Mouse (Mus musculus): ENCODE results near the gene Drd1.

DNA sequence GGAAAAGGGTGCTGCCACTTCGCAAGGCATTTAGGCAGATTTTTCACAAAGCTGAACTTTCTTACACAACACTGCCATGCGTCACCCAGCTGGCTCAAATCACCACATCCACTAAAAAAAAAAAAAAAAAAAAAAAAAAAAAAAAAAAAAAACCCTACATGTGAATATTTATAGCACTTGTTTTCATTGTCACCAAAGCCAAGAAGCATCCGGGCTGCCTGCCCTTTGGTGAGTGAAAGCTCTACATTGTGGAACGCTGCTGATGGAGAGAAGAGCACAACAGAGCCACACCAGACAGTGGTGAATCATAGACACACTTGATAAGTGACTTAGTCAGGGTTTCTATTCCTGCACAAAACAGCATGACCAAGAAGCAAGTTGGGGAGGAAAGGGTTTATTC is 17.6 kb downstream of the Drd1 start:
- TF ChIP-seq CTCF (IDR thresholded peaks at IDR 0.05; ENCODE audit: low read depth) (no peak), EP300 (IDR thresholded peaks at IDR 0.05; ENCODE audit: low read depth) (no peak)
